Mouse (Mus musculus): ENCODE data around the gene Tmem204. TPM values are rescaled to one million over a fixed set of nuclear protein-coding genes. Genes with fewer than 3 reads are reported as not detected.

Tmem204 gene
- total RNA-seq, 2 experiments from 2014 or later: 16.0 to 16.5 TPM

DNA sequence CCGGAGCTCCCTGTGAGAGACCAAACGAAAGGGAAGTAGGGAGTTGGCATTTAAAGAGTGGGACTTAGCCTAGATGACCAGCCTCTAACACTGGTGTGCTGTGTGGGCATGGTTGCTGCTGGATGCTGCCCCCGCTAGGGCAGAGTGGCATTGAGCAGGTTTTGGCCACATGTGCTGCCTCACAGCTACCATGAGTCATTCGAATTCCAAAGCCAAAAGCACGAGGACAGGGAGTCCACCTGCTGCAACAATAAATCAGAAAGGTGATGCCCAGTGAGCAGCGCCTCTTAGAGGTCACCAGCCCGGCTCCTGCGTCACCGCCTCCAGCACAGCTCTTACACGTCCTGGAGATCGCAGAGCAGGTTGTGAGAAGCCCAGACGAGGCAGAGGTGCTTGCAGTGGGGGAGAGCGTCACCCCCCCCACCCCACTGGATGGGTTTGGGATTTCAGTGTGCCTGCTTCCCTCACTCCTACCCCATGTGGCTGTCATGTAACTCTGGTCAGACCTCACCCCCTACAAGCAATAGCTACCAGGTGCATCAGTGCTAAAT is 1.5 kb upstream of the Tmem204 start:
- peak; percentile 28 for DNase-seq

DNA sequence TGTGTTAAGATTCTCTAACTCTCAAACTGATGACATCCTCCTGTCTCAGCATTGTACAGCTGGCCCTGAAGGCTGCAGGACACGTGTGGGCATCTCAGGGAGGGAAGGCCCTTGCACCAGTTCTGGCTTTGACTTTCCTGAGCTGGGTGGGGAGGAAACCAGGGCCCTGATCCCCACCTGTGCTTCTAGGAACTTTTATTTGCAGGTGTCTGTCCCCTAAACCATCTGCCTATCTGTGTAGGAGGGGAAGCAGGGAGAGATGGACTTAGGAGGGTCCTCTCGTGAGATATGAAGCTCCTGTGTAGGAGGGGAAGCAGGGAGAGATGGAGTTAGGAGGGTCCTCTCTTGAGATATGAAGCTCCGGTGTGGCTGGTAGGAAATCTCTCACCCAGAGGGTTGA is 504 bp downstream of the Tmem204 start:
- DNase-seq: no peak

DNA sequence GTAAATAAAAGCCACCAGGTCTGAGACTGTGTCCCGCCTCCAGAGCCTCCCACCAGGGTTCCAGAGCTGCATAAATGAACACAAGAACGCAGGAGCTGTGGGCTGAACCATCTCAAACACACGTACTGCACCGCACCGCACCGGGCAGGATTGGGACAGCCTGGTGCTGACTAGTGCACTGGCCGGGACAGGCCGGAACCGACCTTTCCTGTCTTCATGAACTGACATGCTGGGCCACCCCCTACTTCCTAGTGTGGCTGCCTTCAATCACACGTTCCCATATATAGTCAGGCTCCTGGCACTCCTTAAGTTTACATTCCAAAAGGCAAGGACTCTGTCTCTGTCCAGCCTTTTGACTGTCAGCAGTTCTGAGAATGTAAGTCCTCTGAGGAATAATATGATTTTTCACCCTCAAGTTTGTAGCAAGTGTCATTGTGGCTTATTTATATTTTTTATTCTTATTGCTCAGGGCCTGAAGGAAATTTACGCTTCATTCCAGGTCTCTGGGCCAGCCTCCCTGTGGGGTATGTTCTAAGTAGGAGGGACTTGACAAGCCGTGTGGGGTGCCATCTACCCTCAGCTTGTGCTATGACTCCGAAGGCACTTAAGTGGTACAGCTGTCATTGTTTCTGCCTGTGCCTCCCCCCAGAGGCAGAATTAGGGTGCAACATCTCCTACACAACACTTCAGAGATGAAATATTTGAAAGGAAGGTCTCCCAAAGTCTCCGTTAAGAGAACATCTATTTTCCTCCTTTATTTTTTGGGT is 1.1 kb downstream of the Tmem204 start:
- no peak for DNase-seq

DNA sequence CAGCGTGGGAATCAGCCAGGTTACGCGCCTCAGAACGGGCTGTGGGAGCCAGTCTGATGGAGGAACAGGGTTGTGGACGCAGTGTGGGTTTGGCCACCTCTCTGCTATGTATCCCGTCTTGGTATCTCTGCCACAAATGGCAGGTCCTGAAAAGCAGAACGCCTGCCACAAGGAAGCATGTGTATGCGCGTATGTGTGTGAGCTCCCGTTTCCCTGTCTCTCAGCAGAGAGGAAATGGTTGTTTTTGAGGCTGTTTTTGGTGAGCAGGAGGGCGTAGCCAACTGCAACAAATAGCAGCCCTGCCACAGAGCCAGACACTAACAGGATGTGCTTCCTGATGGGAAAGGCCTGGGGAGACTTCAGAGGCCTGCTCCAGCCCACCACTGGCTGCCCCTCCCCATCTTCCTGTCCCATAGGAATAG is 2.4 kb downstream of the Tmem204 start:
- DNase-seq: peak; percentile 30

DNA sequence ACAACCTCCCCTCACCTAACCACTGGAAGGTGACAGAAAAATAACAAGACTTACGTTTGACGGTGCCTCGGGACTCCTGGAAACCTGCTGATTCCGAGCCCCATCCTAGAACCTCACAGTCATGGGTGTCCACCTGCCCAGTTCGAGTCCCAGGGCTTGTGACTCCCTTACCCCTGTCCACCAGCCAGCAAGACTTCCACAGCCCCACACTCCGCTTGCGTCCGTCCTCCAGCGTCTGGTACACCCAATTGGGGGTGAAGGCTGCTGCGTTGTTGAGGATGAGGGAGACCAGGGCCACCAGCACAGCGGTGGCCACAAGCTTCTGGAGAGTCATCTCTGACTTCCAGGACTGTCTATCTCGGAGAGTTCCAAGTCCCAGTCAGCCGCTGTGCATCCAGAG is 3.2 kb downstream of the Tmem204 start:
- DNase-seq: no peak

DNA sequence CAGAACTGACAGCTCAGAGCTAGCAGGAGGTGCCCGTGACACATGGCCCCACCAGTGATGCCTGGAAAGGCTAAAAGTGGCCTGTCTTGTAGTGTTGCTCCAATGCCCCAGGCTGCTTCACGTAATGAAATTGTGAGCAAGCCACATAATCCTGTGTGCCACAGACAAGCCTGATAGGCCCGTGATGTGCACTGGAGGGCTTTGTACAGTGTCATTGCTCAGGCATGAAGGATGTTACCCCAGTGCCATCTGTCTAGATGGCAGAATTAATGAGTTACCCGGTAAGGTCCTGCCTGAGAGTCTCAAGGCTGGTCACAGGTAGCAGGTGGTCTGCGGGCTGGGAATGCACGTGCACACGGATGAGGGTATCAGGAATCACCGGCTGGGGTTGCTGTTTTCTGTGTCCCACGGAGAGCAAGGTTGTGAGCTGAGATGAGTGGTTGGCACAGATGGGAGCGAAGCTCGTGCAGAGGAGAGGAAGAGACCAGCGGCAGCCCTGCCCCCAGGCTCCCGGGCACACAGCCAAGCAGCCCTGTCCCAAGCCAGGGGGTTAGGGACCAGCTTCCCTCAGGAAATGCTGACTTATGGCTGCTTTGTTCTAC is 5.5 kb downstream of the Tmem204 start:
- DNase-seq: peak; percentile 72

DNA sequence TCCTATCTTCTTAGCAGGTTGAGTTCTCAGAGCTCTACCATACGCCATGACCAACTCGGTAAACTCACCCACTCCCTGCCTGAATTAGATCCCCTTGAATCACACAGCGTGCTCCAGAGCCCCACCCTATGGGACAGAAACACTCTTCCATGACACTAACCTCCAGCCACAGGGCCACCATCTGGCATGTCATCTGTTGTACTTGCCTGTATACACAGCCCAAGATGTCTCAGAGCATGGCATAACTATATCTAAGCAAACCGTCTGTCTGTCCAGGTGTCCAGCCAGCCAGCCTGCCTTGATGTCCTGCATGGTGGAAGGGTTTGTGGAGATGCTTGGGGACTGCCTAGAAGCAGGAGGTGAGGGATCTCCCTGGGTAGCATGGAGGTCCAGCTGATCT is 6.5 kb downstream of the Tmem204 start:
- DNase-seq: no peak

DNA sequence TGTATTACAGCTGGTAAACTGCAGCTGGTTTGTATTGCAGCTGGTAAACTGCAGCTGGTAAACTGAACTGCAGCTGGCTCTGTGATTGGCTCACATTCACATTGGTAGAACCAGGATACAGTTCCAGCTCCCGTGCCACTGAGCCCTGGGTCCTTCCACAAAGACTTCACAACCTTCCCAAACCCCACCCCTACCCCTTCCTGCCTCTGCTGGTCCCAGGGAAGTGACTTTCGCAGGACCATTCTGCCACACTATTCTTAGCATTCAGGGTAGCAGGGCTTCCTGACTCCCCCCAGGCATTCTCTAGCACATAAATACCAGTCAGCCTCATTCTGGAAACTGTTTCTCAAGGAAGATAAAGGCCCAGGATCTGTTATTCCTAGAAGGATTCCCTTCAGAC is 14.7 kb downstream of the Tmem204 start:
- DNase-seq: no peak

DNA sequence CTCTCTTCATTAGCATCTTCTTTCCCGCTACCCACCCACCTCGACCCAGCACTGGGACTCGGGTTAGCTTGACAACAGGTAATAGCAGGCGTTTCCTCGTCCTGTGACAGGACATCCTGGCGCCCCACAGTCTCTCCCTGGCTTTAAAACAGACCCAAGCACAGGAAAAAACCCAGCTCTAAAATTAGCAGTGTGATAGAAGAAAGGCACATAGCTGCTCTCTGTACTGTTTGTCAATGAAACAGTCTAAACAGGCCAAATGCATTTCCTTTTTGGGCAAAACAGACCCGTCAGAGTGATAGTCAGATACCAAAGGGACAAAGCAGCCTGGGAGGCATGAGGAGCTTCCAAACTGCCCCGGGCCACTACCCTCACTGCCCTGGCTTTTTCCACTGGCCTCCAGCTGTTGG is 15.9 kb downstream of the Tmem204 start:
- no peak for DNase-seq

DNA sequence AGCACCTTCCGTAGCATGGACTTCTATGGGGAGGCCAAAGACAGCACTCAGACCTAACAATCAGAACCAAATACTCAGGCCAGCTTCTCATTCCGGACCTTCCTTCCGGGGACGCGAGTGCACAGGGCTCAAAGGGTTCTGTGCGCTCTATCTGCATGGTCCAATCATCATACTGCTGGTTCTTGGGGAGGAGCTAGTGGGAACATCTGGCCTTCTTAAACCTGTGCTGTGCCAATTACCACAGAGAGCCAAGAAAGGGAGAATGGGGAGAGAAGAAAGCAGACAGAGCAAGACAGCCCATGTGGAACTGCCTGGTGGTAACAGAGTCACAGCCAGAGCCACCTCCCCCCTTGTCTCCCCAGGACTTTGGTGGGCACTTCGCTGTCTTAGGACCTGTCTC is 16.8 kb downstream of the Tmem204 start:
- no peak for DNase-seq

DNA sequence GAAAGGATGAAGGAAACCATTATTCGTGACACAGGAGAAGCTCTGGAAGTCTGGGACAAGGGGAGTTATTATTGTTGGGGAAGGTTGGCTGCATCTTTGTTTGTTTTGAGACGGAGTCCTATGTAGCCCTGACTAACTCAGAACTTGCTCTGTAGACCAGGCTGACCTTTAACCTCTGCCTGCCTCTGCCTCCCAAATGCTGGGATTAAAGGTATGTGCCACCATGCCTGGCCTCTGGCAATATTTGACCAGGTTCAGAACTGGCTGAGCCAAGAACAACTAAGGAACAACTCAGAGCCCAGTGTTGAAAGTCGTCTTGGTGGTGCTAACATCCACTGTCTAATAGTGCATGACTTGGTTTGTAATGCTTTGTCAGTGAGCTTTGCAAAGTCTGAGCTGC is 18.2 kb downstream of the Tmem204 start:
- DNase-seq: no peak

DNA sequence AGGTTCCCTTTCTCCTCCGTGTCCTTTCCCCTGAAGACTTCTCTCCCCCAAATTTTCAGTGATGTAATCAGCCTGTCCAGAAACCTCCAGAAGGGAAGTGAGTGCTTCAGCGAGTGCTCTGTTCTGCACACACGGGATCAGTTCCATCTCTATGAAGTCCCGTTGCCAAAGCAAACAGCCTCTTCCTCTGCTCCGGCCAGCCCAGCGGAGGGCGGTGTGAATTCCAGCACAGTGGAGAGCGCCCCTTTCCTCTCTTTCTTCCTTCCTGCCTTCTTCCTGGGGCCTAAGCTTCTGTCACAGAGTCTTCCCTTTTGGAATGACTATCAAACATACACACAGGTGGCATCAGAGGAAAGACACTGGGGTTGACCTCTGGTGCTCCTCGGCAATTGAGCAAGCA is 19.0 kb downstream of the Tmem204 start:
- DNase-seq: peak; percentile 46

DNA sequence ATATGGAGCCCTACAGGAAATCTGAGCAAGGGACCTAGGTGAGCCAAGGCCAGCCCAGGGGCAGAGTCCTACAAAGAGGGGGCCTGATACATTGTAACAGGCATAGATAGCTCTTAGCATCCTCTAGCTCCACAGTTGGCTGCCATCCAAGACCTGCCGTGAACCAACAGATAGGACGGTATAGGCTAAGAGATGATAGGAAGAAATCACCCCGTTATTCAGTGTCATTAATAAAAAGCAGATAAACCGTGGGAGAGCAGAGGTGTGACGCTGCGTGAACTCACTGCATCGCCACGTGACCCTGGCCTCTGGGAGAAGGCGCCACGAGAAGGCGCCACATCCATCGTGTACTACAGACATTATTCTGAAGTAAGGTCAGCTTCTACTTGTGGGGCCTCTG is 19.5 kb downstream of the Tmem204 start:
- DNase-seq: no peak

DNA sequence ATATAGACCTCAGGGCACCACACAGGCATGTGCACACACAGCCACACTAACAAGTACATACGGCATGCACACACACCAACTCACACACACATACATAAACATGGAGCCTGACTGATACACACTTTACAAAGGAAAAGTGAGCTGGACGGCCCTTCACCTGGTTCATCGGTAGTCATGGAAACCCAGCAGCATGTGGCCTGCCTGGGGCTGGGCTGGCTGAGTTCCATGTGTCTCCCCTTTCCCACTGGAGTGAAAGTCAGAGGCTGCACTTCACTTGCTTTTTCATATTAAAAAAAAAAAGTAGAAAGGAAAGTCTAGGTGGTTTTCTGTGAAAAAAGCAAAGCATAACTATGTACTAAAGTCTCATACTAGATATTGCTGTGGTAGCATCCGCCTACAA is 20.1 kb downstream of the Tmem204 start:
- DNase-seq: no peak

DNA sequence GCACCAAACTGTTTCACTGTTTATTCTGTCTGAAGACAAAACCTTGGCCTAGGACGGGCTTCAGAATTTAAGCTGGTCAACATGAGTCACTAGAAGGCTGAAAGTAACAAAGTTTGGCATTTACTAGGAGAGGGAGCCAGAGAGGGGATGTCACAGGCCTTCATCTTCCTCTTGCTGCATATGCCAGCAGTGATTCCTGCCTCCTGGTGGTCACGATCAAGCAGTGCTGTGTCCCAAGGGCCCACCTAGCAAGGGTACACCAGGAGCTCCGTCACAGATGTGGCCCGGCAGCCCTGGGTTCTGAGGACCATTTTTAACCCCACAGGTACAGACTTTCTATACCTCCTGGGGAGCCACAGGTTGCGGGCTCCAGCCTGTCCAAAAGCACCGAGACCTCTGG is 26.4 kb downstream of the Tmem204 start:
- no peak for DNase-seq

DNA sequence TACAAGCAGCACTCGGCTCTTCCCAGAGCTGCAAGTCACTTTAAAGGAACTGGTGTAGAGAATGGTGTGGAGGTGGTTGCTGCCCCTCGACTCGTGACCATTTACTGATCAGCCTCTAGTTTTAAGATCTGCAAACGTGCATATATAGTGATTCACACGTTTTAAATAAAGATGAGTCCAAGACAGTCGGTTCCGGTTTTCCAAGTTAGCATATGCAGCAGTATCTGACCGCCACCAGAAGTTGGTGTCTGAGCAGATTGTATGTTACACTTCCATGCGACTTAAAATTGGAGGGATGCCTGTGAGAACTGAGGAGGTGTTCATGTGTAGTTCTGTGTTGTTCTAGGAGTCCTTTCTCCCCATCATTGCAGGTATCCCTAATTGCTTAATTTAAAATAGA is 30.1 kb downstream of the Tmem204 start:
- no peak for DNase-seq

DNA sequence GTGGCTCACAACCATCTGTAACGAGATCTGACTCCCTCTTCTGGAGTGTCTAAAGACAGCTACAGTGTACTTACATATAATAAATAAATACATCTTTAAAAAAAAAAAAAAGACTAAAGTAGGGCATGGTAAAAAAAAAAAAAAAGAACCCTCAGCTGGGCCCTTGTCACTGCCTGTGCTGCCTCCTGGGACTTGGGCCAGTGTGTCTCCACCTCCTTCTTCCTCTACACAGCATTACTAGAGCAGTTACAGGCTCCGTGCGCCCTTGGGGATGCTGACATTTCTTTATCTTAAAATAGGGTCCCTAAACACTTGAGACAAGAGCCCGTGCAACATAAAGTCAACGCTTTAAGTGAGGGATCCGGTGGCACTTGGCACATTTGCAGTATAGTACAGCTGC is 36.2 kb downstream of the Tmem204 start:
- no peak for DNase-seq

DNA sequence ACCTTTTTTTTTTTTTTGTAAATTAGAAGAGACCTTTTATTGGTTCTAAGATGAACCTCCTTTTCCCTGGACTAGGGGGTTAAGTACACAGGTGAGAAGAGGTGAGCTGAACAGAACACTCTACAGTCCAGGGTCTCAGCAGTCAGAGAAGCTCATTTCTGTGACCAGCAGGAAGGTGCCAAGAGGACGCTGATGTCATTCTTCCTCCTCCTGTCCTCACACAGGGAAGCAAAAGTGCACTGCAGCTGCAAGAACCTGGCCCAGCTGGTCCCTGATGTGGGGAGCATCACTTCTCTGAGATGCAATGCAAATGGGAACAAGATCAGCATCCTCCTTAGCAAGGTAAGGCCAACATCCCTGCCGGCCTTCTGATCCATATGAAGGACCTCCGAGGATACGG is 38.1 kb downstream of the Tmem204 start:
- DNase-seq: no peak

DNA sequence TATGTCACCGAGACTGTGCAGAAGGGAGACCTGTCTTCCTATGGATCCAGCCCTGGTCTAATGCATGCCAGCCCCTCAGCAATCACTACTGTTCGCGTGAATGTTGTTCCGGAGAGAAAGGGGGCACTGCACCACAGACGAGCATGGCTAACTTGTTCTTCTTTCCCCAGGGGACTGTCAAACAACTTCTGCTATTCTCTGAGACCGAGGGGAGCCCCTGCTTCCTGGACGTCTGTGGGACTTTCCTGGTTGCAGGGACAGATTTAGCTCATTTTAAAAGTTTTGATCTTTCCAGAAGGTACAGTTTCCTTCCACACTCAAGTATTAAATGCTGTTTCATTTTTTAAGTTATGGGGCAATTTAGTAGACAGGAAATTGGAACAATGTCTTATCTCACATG is 38.5 kb downstream of the Tmem204 start:
- DNase-seq: no peak

DNA sequence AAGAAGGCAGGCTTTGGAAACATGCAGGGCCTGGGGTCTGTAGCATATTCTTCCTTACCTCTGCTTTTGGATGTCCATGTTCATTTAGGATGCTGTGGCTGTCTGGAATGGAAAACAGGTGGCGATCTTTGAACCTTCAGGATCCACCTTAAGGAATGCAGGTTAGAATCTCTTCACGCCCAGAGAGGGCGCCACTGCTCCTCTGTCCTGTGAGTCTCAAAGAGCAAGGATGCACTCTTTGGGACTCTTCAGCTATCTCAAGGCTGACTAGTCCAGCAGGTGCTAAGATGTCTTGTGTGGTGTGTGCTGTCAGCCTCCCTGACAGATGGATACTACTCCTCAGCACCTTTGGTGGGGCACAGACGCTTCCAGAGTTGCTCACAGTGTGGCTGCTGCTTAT is 47.2 kb downstream of the Tmem204 start:
- no peak for DNase-seq

DNA sequence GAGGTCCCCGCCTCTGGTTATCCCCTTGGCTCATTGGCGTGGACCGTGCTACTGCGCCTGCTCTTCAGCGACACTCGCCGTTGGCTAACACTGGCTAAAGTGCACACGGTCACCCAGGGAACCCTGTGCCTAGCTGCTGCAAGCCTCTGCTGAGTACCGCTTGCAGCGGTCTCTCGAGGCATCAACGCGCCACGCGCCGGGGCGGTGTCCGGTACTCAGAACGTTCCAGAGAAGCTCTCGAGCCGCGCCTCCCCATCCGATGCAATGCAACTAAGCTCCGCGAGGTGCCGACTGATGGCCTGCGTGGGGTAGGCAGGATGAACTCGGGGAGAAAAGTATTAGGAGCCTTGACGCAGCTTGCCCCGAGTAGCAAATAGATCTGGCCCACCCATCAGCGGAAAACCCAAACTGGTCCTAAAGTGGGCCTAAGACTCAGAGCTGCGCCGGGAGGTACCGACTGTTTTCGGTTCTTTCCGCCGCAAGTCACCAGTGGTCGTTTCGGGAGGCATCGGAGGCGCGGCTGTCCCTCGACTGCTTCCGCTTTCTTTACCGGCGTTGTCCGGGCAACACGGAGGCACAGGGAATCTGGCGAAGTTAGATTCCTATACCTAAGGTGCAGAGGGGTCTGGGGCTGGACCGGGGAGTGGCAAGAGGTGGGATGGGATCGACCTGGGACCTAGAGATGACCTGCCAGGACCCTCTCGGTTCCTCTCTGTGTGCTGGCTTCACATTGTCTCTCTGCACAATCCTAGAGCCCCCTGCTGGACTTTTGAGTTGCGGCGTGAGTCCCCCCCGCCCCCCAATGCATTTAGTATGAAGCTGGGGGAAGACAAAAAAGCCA is 66.9 kb downstream of the Tmem204 start:
- peak; percentile 70 for DNase-seq

DNA sequence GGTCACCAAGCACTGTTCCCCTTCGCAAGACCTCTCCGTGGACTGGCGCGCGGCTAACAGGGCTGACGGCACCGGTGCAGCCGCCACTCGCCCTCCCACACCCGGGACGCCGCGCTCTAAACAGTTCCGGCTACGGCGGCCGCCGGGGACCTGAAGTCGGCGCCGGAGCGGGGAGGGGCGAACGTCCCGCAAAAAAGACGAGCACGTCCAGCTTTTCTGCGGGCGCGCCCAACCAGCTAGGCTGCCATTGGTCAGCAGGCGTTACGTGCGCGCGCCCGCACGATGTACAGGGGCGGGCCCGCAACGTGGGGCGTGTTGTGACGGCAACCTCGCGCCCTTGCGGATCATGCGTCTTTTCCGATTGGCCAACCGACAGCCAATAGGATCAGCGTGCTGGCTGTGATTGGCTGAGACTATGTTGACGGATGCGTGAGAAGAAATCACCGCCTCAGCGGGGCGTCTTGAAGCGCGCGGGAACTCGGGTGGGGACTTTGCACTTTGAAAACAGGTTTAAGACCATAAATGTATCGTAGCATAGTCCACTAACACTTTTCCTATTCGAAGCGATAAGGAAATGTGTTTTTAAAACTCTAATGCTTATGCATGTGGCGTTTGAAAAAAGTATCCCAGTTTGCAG is 67.6 kb downstream of the Tmem204 start, which contains the start of the genes Cramp1l and Ift140:
TSS of gene Cramp1l (minus strand) at position 134 of the 637 bp plus-strand sequence.
TSS of gene Ift140 (plus strand) at position 431 of the 637 bp plus-strand sequence.
- DNase-seq: peak; percentile 98
